Mouse (Mus musculus): Measurements from ENCODE around the gene Klhl40. TPM values are rescaled to one million over a fixed set of nuclear protein-coding genes. Genes with fewer than 3 reads are reported as not detected.
A peak's percentile ranks its signal among the peaks of the same experiment; 100 is the strongest.

Gene Klhl40
- polyA plus RNA-seq, 1 experiment, result not detected

DNA sequence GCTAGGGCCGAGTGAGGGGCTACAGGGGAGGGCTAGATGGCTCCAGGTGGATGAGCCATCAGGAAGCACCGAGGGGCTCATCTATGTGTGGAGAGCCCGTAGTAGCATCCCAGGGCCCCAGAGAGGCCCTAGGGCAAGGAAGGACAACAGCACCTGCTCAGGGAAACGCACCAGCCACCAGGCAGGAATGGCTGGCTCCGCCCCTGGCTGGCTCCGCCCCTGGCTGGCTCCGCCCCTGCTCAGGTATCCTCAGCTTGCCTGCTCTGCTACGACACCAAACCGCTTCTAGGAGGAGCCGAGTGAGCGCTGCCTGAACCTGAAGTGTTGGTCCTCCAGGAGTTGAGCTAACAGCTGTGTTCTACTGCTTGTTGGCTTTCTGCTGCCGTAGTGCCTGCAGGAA lies 20.3 kb downstream of the Klhl40 start:
- H3K4me1 ChIP-seq (ENCODE audit: control insufficient read depth, insufficient read depth, insufficient read length, low read length), result peaks cover 19% of the 10 kb centered on the region
- peak overlapping the region; percentile 54 for H3K4me3 ChIP-seq (ENCODE audit: low read depth, low read length)
- TF ChIP-seq CTCF (IDR thresholded peaks at IDR 0.05; ENCODE audit: extremely low read depth, insufficient read length, insufficient replicate concordance, low read depth, low read length) (no peak), POLR2A (IDR thresholded peaks at IDR 0.05; ENCODE audit: low read depth, low read length) (peak; percentile 34; the same call in 1 of the 2 replicates)
- no peaks in the 10 kb centered on the region for H3K36me3 ChIP-seq (ENCODE audit: control insufficient read depth, insufficient read depth, low read length)
- H3K27me3 ChIP-seq (ENCODE audit: control insufficient read depth, insufficient read depth, low read length), result no peaks in the 10 kb centered on the region
- H3K27ac ChIP-seq (ENCODE audit: insufficient read depth, low read depth, low read length), result peak overlapping the region; percentile 54
- WGBS, result 10% methylated on average over 12 of the region's 12 CpGs

DNA sequence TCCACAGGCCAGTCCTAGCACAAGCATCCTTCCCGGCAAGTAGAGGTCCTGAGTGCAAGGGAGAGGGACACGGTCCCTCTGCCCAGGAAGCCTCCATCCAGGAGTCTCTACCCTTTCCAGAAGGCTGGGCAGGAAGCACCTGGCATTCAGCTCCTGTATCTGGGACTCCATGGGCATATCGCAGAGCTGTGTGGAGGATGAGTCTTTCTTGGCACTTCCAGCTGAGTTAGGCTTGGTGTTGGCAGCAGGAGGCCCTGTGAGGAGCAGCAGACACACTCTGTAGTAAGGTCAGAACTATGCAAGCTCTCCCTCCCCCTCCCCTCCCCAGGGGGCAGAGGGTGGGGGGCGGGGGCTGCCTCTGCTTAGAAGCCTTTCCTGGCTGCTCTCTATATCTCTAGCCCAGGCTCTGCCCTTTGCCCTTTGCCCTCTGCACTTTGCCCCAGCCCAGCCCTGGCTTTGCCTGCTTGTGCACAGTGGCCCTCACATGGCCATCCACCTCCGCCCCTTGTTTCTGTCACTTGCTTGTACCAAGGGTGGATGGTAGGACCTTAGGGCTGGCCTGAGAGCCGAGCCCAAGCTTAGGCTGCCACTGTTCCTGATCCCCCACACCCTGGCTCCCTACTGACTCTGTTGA lies 21.6 kb downstream of the Klhl40 start:
- H3K4me3 ChIP-seq (ENCODE audit: low read depth, low read length), result no peak overlapping the region
- H3K27ac ChIP-seq (ENCODE audit: insufficient read depth, low read depth, low read length), result peak overlapping the region; percentile 70
- H3K36me3 ChIP-seq (ENCODE audit: control insufficient read depth, insufficient read depth, low read length), result no peaks in the 10 kb centered on the region
- no peak for TF ChIP-seq POLR2A (IDR thresholded peaks at IDR 0.05; ENCODE audit: low read depth, low read length)
- TF ChIP-seq CTCF (IDR thresholded peaks at IDR 0.05; ENCODE audit: extremely low read depth, insufficient read length, insufficient replicate concordance, low read depth, low read length), result no peak
- H3K27me3 ChIP-seq (ENCODE audit: control insufficient read depth, insufficient read depth, low read length), result no peaks in the 10 kb centered on the region
- H3K4me1 ChIP-seq (ENCODE audit: control insufficient read depth, insufficient read depth, insufficient read length, low read length), result peaks cover 19% of the 10 kb centered on the region
- 27% methylated on average over 6 of the region's 6 CpGs for WGBS

DNA sequence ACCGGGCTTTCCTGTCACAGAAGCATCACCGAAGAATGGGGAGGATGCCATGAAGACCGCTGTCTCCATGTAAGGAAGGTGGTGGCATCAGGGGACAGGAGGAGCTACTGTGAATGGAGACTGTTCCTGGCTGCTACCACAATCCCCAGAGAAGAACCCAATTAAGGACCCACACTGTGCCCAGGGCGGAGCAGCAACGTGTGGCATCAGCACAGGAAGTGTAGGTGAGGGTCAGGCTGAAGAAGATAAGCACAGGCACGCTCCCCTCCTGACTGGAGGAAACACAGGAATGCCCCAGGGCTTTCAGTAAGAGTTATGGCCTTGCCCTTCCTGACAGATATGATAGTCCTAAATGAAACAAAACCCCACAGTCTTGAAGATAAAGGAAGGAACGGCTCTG lies 25.3 kb downstream of the Klhl40 start:
- H3K27ac ChIP-seq (ENCODE audit: insufficient read depth, low read depth, low read length), result no peak overlapping the region
- no peaks in the 10 kb centered on the region for H3K36me3 ChIP-seq (ENCODE audit: control insufficient read depth, insufficient read depth, low read length)
- H3K4me1 ChIP-seq (ENCODE audit: control insufficient read depth, insufficient read depth, insufficient read length, low read length), result peaks cover 16% of the 10 kb centered on the region

DNA sequence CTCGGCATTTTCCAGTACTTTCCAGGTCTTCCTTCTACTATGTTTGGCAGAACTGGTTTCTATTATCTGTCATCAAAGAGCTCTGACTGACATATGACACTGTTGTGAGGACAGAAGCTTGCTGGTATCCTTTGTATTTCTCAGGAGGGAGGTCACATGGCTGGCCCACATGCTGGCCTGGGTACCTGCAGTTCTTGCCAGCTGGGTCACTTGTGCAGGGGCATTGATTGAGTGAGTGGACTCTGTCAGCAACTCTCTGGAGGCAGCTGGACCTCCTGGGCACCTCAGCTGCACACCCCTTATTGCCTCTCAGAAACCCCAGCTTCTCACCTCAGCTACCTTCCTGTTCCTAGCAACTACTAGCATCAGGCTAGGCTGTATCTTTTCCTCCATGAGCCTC lies 30.1 kb downstream of the Klhl40 start:
- Histone ChIP-seq H3K4me3 (ENCODE audit: low read depth, low read length) (no peak overlapping the region), H3K27ac (ENCODE audit: insufficient read depth, low read depth, low read length) (no peak overlapping the region), H3K27me3 (ENCODE audit: control insufficient read depth, insufficient read depth, low read length) (no peaks in the 10 kb centered on the region), H3K4me1 (ENCODE audit: control insufficient read depth, insufficient read depth, insufficient read length, low read length) (no peaks in the 10 kb centered on the region), H3K36me3 (ENCODE audit: control insufficient read depth, insufficient read depth, low read length) (no peaks in the 10 kb centered on the region)
- TF ChIP-seq CTCF (IDR thresholded peaks at IDR 0.05; ENCODE audit: extremely low read depth, insufficient read length, insufficient replicate concordance, low read depth, low read length) (no peak), POLR2A (IDR thresholded peaks at IDR 0.05; ENCODE audit: low read depth, low read length) (no peak)
- 64% methylated on average over 1 of the region's 1 CpGs for WGBS

More for the DNA sequence above, 25.3 kb downstream of the Klhl40 start:
- TF ChIP-seq POLR2A (IDR thresholded peaks at IDR 0.05; ENCODE audit: low read depth, low read length), result no peak
- TF ChIP-seq CTCF (IDR thresholded peaks at IDR 0.05; ENCODE audit: extremely low read depth, insufficient read length, insufficient replicate concordance, low read depth, low read length), result no peak
- 52% methylated on average over 7 of the region's 7 CpGs for WGBS
- Histone ChIP-seq H3K4me3 (ENCODE audit: low read depth, low read length) (no peak overlapping the region), H3K27me3 (ENCODE audit: control insufficient read depth, insufficient read depth, low read length) (no peaks in the 10 kb centered on the region)

DNA sequence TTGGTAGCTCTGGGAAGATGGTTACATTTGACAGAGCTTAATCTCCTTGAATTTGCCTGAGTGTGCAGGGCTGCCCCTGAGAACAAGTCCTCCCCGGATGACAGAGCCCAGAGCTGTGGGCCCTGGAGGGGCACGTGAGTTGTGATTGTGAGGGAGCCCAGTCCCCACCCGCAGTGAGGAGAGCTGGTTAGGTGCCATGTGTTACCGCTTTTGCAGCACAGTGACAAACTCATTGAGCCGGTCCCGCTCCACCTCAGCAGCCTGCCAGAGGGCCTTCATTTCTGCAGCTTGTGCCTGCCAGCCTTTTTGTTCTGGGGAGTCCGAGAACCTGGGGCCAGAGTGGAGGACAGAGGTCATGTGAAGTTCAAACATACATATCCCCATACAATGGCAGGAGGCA lies 30.5 kb downstream of the Klhl40 start:
- H3K4me3 ChIP-seq (ENCODE audit: low read depth, low read length), result no peak overlapping the region
- H3K4me1 ChIP-seq (ENCODE audit: control insufficient read depth, insufficient read depth, insufficient read length, low read length), result no peaks in the 10 kb centered on the region
- 72% methylated on average over 7 of the region's 7 CpGs for WGBS
- H3K36me3 ChIP-seq (ENCODE audit: control insufficient read depth, insufficient read depth, low read length), result no peaks in the 10 kb centered on the region
- H3K27me3 ChIP-seq (ENCODE audit: control insufficient read depth, insufficient read depth, low read length), result no peaks in the 10 kb centered on the region
- TF ChIP-seq CTCF (IDR thresholded peaks at IDR 0.05; ENCODE audit: extremely low read depth, insufficient read length, insufficient replicate concordance, low read depth, low read length) (no peak), POLR2A (IDR thresholded peaks at IDR 0.05; ENCODE audit: low read depth, low read length) (no peak)
- no peak overlapping the region for H3K27ac ChIP-seq (ENCODE audit: insufficient read depth, low read depth, low read length)

DNA sequence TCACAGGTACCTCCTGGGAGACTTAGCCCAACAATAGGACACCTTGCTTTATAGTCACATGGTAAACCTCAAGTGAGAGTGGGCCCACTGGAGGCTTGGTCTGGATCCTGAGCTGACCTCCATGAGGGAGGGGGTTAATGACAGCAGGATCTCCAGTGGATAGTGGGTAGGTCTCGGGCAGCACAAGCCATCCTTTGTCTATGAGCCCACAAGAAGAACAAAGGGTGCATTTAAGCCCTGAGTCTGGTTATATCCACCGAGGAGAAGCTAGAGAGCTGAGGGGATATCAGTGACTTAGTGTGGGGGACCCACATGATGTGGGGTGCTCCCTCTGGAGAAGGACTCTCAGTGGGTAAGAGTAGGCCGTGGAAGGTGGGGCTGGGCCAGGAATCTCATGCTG lies 31.1 kb downstream of the Klhl40 start:
- Histone ChIP-seq H3K4me3 (ENCODE audit: low read depth, low read length) (no peak overlapping the region), H3K36me3 (ENCODE audit: control insufficient read depth, insufficient read depth, low read length) (no peaks in the 10 kb centered on the region), H3K4me1 (ENCODE audit: control insufficient read depth, insufficient read depth, insufficient read length, low read length) (no peaks in the 10 kb centered on the region), H3K27me3 (ENCODE audit: control insufficient read depth, insufficient read depth, low read length) (no peaks in the 10 kb centered on the region), H3K27ac (ENCODE audit: insufficient read depth, low read depth, low read length) (no peak overlapping the region)
- no peak for TF ChIP-seq POLR2A (IDR thresholded peaks at IDR 0.05; ENCODE audit: low read depth, low read length)
- no peak for TF ChIP-seq CTCF (IDR thresholded peaks at IDR 0.05; ENCODE audit: extremely low read depth, insufficient read length, insufficient replicate concordance, low read depth, low read length)
- WGBS, result 76% methylated on average over 3 of the region's 3 CpGs

DNA sequence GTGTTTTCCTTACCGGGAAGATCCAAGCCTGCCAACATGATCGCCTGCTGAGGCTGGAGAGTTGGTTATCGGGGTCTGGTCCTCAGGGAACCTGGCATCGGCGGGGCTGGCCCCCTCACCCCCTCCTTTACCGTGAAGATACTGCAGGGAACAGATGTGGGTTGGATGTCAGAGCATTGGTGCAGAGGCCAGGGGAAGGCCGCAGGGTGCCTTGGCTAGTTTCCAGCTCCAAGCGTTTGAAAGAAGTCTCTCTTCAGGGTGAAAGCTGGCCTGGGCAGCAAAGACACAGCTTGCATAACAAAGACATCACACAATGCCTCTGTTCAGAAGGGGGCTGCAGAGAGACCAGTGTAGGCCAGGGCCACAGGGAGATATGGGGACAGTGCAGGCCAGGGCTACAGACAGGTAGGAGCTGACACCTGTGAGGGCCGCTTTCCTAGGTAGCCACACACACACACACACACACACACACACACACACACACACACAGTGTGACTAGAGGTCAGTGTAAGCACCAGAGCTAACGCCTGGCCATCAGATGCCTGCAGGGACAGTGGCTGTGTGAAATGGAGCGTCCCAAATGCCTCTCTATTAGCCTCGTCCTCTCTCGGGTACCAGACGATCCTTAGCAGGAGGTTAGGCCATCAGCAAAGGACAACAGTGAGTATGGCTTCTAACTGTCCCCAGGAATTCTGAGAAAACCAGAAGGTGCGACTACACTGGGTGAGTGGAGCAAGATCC lies 32.8 kb downstream of the Klhl40 start:
- no peaks in the 10 kb centered on the region for H3K27me3 ChIP-seq (ENCODE audit: control insufficient read depth, insufficient read depth, low read length)
- no peak overlapping the region for H3K4me3 ChIP-seq (ENCODE audit: low read depth, low read length)
- no peak overlapping the region for H3K27ac ChIP-seq (ENCODE audit: insufficient read depth, low read depth, low read length)
- WGBS, result 56% methylated on average over 15 of the region's 15 CpGs
- no peaks in the 10 kb centered on the region for H3K4me1 ChIP-seq (ENCODE audit: control insufficient read depth, insufficient read depth, insufficient read length, low read length)
- no peaks in the 10 kb centered on the region for H3K36me3 ChIP-seq (ENCODE audit: control insufficient read depth, insufficient read depth, low read length)
- TF ChIP-seq CTCF (IDR thresholded peaks at IDR 0.05; ENCODE audit: extremely low read depth, insufficient read length, insufficient replicate concordance, low read depth, low read length), result no peak
- no peak for TF ChIP-seq POLR2A (IDR thresholded peaks at IDR 0.05; ENCODE audit: low read depth, low read length)

All from small intestine, adult 2 months (tissue).